Mouse (Mus musculus): ENCODE measurements around the gene Fam207a.

The Fam207a gene

DNA sequence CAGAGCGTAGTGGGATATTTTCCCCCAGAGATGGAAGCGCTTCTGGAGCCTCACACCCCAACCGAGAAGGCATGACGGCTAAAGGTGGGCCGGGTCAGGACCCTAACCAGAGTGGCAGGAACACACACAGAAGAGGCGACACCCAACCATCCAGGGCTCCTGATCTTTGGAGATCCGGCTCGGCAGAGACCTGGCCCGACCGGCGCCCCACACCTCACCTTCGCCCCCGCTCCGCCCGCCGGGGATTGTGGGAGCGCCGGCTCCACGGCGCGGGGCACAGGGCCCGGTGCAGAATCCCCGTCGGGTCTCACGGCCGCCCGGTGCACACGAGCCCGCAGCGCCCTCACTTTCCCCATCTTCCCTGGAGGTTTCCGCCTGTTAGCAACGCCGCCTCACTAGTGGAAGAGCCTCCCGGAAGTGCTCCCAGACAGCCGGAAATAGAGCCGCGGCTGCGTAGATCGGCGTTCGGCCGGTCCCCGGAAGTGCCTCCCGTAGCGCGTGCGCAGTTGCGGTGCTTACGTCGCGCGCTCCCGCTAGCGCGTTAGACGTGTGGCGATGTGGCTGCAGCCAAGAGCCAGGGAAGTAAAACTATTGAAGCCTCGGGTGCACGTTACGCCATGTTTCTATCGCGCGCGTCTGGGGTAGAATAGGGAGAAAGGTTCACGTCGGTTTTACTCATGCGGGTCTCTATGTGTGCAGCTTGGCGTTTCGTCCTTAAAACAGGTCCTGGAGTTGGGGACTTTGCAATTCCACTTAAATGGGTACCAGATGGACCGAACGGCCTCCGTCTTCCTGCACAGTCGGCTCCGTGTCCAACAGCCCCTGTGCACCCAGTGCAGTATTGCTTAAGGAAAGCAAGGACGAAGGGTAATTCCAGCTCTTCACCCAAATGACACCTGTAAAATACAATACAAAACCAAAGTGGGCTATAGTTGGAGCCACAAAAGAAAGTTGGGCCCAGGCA is at the start of gene Fam207a:
Gene Fam207a, minus strand, starts transcription at position 401 of the 964 bp plus-strand sequence.
- peak; percentile 92 for DNase-seq

DNA sequence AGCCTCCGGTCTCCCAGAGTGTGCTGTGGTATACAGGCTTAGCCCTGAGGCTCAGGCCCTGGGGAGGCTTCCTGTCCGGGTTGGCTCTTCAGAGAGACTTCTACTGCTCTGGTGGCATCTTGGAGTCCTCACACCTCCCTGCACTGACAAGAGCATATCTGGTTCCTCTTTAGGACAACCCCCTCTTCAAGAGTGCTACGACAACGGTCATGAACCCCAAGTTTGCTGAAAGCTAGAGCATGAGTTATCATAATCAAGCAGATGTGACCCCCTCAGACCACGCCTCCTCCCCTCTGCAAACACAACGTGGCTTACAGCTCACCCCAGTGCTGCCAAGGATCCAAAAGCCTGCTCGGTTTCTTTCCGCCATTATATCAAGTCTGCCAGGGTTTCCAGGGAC is 49.4 kb upstream of the Fam207a start:
- DNase-seq = no peak

DNA sequence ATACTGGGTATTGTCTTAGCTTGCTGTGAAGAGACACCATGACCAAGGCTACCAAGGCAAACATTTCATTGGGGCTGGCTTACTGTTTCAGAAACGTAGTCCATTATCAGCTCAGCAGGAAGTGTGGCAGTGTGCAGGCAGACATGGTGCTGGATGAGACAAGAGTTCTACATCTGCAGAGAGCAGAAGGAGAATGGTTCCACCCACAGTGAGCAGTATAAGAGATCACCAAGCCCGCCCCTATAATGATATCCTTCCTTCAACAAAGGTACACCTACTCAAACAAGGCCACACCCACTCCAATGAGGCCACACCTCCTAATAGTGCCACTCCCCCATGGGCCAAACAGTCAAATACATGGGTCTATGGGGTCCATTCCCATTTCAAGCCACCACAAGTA is 45.9 kb upstream of the Fam207a start:
- no peak for DNase-seq

DNA sequence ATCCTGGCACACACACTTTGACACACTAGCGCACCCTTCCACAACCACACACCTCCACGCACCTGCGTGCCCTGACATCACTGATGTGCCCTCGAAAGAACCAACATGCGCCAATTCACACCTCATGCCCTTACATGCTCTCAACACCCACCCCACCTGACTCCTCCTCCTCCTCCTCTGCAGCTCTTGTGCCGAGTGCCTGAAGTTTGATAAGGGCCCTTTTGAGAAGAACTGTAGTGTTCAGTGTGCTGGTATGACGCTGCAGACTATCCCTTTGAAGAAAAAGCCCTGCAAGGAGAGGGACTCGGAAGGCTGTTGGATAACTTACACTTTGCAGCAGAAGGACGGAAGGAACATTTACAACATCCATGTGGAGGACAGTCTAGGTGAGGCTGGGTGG is 45.2 kb upstream of the Fam207a start:
- DNase-seq = no peak

DNA sequence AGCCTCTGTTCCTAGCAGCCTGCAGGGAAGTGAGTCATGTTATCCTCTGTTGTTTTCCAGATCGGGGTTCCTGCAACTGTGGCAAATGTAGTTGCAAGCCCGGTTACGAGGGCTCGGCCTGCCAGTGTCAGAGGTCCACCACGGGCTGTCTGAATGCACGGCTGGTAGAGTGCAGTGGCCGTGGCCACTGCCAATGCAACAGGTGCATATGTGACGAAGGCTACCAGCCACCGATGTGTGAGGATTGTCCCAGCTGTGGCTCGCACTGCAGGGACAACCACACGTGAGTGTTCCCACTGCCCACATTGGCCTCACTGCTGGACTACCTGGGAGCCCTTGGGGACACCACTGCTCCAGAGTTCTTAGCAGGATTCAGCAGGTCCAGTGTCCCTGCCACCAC is 44.5 kb upstream of the Fam207a start:
- DNase-seq = no peak

DNA sequence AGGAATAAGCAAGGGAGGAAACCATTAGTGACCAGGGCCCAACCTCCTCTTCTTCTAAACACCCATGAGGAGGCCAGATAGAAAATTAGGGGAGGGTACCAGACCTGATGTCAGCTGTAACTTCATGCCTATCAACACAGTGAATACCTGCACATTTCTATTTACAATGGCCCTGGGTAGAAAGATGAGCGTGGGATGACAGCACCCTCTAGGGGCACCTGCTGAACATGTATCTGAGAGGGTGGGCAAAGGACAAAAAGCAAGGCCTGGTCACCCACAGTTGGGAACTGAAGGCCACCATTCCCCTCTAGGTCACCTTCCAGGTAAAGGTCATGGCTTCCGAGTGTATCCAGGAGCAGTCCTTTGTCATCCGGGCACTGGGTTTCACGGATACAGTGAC is 42.1 kb upstream of the Fam207a start:
- no peak for DNase-seq

DNA sequence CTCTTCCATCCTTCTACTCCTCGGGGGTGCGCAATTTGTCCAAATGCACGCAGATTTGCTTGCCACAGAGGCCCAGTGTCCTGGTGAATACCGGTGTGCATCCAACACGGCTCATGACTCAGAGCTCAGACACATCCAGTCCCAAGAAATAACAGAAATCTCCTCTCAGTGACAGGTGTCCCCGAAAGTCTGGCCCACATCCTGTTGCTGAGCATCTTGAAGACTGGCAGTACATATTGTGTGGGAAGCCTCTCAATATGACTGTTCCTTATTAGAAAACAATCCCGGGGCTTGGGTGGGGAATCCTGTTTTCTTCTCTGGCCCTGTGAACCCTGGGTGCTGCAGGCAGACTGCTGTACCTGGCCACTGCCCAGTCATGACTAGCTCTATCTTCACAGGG is 41.0 kb upstream of the Fam207a start:
- no peak for DNase-seq

DNA sequence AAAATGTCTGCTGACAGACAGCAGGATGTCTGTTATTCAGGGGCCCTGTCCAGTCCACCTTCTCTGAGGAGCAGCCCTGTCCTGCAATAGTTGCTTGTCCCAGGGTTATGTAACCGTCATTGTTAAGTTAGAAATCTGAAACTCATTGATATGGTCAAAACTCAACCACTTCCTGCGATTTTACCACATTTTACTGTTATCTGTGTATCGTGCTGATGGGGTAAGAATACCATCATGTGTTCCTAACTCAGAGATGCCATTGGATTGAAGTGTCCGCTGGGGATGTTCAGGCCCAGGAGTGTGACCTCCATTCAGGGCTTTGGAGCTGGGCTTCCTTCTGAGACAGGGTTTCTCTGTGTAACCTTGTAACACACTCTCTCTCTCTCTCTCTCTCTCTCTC is 39.3 kb upstream of the Fam207a start:
- no peak for DNase-seq

DNA sequence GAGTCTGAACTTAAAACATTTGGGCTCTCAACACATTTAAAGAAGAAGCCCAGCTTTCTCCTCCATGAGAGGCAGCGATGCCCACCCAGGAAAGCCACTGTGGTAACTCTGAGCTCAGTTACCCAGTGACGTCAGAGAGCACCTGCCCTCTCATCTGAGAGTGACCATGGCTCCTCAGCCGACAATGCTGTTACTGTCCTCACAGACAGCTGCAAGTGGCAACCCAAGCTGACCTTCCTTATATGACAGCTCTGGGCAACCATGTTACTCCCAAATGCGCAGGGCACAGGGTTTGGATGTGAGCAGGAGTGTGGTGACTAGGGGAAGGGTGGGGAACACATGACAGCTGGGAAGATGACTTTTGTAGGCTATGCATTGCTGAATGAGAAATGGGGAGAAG is 37.7 kb upstream of the Fam207a start:
- DNase-seq = no peak

DNA sequence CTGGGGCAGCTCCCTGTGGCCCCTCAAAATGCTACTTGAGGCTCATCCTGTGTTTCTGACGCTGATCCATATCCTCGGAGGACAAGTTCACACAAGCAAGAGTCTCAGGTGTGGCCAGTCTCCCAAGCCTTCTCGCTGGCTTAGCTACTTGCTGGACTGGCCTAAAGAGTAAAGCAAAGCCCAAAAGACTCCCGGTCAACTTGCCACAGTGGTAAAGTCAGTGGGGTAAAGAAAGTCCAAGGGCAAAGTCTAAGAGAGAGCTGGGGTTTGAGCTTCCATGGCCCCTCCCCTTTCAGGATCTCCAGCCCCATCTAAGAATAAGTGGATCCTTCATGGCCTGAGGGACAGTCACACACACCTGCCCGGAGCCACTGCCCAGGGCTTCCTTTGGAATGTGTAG is 36.6 kb upstream of the Fam207a start:
- no peak for DNase-seq

DNA sequence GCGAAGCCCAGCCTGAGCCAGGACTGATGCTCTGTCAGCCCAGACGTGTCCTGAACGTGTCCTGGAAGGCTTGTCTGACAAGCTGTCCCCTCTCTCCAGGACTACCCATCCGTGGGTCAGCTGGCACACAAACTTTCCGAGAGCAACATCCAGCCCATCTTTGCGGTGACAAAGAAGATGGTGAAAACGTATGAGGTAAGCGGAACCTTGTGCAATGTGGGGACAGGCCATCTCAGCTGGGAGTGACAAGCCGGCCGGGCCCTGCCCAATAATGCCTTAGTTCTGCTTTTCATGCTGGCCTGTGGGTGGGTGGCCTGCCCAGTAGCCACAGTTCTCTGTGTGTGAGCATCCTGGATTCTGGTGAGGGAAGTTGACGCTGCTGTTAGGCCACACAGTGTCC is 35.3 kb upstream of the Fam207a start:
- DNase-seq = no peak

DNA sequence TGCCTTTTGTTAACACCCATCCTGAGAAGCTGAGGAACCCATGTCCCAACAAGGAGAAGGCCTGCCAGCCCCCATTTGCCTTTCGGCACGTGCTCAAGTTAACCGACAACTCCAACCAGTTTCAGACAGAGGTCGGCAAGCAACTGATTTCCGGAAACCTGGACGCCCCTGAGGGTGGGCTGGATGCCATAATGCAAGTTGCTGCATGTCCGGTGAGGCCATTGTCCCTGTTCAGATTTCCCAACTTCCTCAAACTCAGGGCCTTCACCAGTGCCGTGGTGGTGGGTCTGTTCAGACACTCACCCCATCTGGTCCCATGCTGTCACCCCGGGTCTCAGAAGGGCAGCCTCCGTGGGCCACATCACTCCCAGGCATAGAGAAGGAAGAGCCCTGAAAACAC is 33.0 kb upstream of the Fam207a start:
- DNase-seq = no peak

DNA sequence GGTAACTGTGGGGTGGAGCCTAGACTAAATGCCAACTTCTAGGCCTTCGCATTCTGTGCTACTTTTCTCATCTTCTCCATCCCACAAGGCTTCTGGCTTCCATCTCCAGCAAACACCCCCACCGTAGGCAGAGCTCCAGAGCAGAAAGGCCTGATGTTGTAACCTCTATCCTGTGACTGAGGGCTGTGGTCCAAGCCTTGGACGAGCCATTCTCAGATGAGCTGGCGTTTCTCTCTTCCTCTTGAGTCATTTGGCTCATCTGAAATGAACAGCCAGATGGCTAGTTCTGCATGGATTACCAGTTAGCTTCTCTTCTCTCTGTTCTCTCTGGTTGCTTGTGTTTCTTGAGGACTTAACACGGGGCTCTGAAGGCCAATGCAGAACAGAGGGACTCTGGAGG is 29.3 kb upstream of the Fam207a start:
- DNase-seq = no peak

DNA sequence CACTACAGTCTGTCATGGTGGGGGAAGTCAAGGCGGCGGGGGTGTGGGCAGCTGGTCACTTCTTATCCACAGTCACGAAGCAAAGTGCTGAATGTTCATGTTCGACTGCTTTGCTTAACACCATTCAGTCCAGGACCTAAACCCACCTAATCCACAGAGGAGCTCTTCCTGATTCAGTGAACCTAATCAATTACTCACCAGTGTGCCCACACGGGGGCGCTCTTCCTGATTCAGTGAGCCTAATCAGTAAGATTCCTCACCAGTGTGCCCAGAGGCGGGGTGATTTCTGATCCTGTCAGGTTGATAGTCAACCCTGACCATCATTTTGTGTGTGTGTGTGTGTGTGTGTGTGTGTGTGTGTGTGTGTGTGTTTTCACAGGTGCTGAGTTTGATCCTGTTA is 27.6 kb upstream of the Fam207a start:
- DNase-seq = peak; percentile 31

DNA sequence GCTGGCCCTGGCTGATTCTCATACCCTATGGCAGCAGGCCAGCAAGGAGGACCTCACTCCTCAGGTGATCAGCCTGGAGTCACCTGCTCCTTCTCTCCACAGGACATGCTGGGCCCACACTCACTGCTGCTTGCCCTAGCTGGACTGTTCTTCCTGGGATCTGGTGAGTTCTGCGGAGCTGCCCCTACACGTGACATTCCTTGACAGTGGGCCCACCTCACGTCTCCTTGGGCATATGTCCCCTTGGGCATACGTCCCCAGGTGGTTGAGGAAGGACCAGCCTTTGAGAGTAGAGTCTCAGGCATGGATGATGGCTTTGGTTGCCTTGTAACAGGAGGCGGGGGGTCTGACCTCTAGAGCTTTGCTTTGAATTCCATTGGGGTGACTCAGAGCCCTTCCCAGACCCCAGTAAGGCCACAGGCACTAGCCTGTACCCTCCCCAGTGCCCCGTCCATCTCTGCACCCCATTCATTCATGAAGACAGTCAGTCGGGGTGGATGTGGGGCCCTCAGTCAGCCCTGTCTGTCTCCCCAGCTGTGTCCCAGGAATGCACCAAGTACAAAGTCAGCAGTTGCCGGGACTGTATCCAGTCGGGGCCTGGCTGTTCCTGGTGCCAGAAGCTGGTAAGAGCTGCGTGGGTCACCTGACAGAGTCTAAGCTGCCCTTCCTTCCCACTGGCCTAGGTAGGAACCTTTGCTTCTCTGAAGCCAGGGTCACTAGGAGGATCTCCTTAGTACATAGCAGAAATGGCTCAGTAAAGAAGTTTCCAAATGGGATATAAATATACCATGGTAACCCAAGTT is 26.5 kb upstream of the Fam207a start:
- no peak for DNase-seq

DNA sequence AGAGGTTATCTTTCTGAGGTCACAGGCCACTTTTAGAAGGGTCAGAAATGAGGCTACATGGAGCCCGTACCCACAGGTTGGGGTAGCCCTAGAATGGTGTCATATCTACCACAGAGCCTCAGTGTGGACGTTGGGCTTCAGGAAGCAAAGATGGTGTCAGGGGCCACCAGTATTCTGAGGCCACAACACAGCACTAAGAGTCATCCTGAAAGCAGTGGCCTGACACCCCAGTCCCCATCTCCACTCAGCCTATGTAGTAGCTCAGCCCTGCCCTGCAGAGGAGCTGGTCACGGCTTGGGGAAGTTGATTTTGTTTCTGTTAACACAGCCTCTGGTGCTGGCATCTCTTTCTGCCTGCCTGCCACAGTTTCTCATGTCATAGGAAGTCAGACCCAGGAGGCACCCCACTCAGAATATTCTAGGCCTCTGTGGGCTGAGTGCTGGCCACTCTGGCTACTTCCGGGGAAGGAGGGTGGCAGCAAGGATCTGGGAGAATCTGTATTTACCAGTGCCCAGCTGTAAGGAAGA is 25.1 kb upstream of the Fam207a start:
- DNase-seq = no peak

DNA sequence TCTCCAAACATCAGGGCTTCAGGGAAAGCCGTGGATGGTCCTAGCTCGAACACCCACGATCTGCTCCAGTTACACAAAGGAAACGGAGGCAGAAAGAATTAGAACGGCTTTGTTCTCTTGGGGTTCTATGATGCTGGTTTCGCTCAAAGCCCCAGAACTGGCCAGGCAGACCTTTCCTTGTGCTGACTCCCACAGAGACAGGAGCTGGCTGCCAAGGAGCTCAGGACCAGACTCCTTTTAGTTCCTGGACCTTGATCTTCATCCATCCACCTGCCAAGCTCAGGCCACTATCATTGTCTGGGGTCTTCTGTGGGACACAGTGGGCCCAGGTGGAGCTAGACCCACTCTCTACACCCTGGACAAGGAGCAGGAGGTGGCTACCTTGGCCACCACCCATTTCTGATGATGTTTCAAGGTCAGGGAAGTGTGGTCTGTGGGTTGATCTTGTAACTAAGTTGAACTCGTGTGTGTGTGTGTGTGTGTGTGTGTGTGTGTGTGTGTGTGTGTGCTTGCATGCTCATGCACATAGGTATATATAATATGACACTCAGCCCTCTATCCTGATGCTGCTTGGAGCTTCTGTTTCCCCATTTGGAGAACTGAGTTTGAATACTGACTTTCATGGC is 23.8 kb upstream of the Fam207a start:
- no peak for DNase-seq

DNA sequence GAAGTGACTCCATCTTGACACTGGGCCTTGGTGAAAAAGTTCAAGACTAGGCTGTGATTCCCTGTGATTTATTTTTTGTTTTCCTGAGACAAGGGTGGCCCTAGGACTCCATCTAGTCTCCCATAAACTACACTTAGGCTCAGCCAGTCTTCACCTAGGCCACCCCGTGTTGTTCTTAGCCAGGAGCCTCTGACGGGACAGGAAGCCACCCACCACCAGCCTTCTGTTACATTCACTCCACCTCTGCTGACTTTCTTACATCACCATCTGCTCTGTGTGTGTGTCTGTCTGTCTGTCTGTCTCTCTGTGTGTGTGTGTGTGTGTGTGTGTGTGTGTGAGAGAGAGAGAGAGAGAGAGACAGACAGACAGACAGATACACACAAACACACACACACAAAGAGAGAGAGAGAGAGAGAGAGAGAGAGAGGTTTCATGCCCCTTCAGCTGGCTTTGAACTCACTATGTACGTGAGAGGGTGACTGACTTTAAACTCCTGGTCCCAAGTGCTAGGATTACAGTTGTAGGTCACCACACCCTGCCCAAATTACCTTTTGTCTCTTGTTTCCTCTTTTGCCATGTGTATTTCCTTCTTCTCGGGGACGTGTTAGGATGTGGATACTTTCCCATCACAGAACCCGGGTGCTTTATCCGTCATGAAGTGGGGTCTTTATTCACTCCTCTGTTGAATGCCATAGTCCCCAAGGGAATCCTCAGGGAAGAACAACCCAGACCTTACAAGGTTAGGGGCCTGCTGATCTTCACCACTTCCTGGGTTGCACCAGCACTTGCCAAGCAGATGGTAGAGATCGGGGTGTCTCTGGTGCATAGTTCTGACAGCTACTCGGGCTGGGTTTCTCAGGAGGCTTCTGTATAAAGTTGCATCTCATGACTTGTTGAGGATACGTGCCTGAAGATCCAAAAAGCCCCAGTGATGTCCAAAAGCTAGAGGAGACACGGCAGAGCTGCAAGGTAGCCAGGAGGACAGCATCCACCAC is 21.9 kb upstream of the Fam207a start:
- DNase-seq = no peak

DNA sequence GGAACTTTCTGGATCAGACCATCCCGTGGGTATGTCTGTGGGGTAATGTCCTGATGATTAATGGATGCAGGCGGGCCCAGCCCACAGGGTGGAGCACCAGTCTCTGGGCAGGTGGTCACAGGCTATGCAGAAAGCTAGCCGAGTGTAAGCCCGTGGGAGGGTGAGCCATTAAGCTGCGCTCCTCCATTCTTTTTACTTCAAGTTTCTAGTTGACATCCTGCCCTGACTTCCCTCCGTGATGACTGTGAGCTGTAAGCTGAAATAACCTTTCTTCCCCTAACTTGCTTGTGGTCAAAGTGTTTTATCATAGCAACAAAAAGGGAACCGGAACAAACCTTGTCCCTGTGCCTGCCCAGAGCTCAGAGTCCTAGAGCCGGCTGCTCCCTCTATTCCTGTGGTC is 21.1 kb upstream of the Fam207a start:
- no peak for DNase-seq

DNA sequence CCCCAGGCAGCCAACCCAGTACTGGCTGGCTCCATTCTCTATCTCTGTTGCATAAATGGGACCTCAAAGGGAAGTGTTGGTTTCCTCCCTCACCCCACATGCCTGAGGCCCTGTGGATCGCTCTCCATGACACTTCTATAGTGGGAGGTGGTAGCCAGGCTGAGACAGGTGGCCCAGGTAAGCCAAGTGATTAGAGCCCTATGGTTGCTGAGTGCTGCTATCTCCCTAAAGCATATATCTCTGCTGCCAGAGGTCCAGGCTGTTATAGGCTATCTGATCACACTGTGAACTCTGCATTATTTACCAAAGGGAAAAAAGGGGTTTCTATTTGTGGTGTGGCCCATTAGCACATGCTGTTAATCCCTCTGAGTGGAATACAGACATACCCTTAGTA is 16.4 kb upstream of the Fam207a start:
- no peak for DNase-seq

DNA sequence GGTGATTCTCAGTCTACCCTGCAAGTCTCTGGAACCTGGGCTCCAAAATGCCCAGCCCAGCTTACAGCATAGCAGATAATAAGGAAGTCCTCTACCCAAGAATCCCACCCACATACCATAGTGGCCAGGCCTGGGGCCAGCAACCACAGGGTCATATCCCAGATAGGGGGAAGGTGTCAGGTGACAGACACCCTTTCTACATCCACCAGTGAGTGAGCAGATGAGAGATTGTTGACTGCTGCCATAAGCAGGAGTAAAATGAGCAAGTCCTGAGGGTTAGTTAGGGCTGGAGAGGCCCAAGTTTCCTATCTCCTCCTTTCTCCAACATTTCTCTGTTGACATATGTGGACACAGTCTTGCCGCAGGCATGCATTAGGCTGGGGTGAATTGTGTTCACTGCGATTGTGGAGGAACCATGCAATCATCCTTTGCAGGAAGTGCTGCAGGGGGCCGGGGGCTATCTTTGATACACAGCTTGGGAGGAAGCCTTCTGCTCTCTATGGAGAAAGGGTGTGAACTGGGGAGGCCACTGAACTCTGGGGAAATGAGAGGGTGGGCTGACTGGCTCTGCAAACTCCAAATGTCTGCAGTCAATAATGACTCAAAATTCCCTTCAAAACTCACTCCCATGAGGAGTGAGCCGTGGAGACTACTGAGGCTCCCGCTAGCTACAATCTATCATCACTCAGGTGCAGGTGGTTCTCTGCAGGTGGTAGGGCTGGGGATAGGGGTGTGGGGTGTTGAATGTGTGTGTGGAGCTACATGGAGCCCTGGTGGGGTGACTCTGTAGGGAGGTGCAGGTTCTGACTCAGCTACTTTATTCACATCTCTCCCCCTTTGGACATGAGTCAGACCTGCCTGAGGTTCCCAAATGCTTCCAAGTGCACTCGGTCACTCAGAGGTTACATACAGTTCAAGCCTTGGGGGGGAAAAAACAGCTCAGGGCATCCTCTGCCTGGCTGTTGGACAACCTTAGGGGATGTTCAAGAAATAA is 15.7 kb upstream of the Fam207a start:
- no peak for DNase-seq

Data from right cerebral cortex, postnatal 4 days (tissue).